Mouse (Mus musculus) limb, embryonic 14.5 days (tissue): ENCODE measurements around the gene Tgoln1. TPM values are rescaled to one million over a fixed set of nuclear protein-coding genes. Genes with fewer than 3 reads are reported as not detected.

Experiments
- ATAC-seq: fragments of 200-750 bp; cut with Nextera tagmentation; 2 replicates; pipeline ENCODE4 v1.8.0; 2017; ENCODE audit warnings: low read depth, moderate number of reproducible peaks, moderate TSS enrichment; ENCODE audit not compliant: low FRiP score
- DNase-seq: peaks from one replicate; pipeline ENCODE4 v3.0.0-alpha.2; 2015; ENCODE audit warnings: low spot score
- H3K27ac ChIP-seq: fragments of 300-500 bp; sonication (generic); replicated peaks from 2 replicates; pipeline ENCODE4 v1.5.1; 2014; ENCODE audit warnings: low read depth, mild to moderate bottlenecking, low read length, moderate library complexity, mixed read lengths
- H3K27me3 ChIP-seq: fragments of 300-500 bp; sonication (generic); 2 replicates; pipeline ENCODE4 v1.6.1; 2014; ENCODE audit warnings: low read length, mixed read lengths; ENCODE audit not compliant: control insufficient read depth, insufficient read depth
- H3K36me3 ChIP-seq: fragments of 300-500 bp; sonication (generic); 2 replicates; pipeline ENCODE4 v1.6.1; 2014; ENCODE audit warnings: mild to moderate bottlenecking, low read length, moderate library complexity, mixed read lengths; ENCODE audit not compliant: control insufficient read depth, insufficient read depth
- H3K4me1 ChIP-seq: fragments of 300-500 bp; sonication (generic); 2 replicates; pipeline ENCODE4 v1.6.1; 2014; ENCODE audit warnings: antibody characterized with exemption, low read length, mixed read lengths; ENCODE audit not compliant: control insufficient read depth, insufficient read depth
- H3K4me2 ChIP-seq: fragments of 300-500 bp; sonication (generic); replicated peaks from 2 replicates; pipeline ENCODE4 v1.6.1; 2014; ENCODE audit warnings: low read depth, mild to moderate bottlenecking, low read length, moderate library complexity; ENCODE audit not compliant: severe bottlenecking
- H3K4me3 ChIP-seq: fragments of 300-500 bp; sonication (generic); replicated peaks from 2 replicates; pipeline ENCODE4 v1.5.1; 2014; ENCODE audit warnings: low read length
- H3K9ac ChIP-seq: fragments of 300-500 bp; sonication (generic); 2 replicates; pipeline ENCODE4 v1.6.1; 2014; ENCODE audit warnings: mild to moderate bottlenecking, low read depth, low read length, moderate library complexity; ENCODE audit not compliant: severe bottlenecking
- H3K9me3 ChIP-seq: fragments of 300-500 bp; sonication (generic); 2 replicates; pipeline ENCODE4 v1.6.1; 2016; ENCODE audit warnings: low read length; ENCODE audit not compliant: control insufficient read depth
- POLR2A ChIP-seq: fragments of 200-500 bp; IDR thresholded peaks from 2 replicates; pipeline ENCODE4 v1.8.0; 2012; ENCODE audit warnings: inconsistent platforms, mild to moderate bottlenecking, moderate library complexity, borderline replicate concordance; ENCODE audit not compliant: insufficient read depth, insufficient read length; ENCODE audit errors: extremely low read depth
- WGBS: fragments of 180-500 bp; shearing (Covaris S2); extraction: QIAGEN DNeasy Blood & Tissue Kit; methylation state at CpG from one replicate; pipeline ENCODE4 v1.1.7; 2014; 5-methylcytosine and 5-hydroxymethylcytosine counted together
- polyA plus RNA-seq, 2 experiments: library from polyadenylated mRNA; depleted of rRNA in 1 of 2; stranded (reverse) in 1 of 2; unstranded in 1 of 2; fragments of >200 nt; fragmentation: Nextera tagmentation in 1 of 2; extraction: Ambion mirVana in 1 of 2; gene quantifications; 2 replicates each; pipeline versions ENCODE4 v1.2.1 to v1.2.3; 2012 to 2014

Tgoln1 gene
- polyA plus RNA-seq, 2 experiments: 19.4 to 27.6 TPM

GRCm38 (mm10) chr6:72593914-72594313 lies 22.9 kb downstream of the Tgoln1 start:
- no peak for DNase-seq
- H3K4me1 ChIP-seq: peaks cover 8% of the 10 kb centered on the region; the same call in 1 of the 2 replicates
- H3K9ac ChIP-seq: no peak overlapping the region
- no peaks in the 10 kb centered on the region for H3K27me3 ChIP-seq
- H3K4me3 ChIP-seq: no peak overlapping the region
- H3K4me2 ChIP-seq: no peak overlapping the region
- H3K36me3 ChIP-seq: no peaks in the 10 kb centered on the region
- no peak for ATAC-seq
- WGBS: 59% methylated on average over 5 of the region's 5 CpGs
- H3K9me3 ChIP-seq: no peaks in the 10 kb centered on the region
- no peak overlapping the region for H3K27ac ChIP-seq
- TF ChIP-seq POLR2A: no peak

- Histone ChIP-seq H3K27me3 (no peaks in the 10 kb centered on the region), H3K27ac (no peak overlapping the region), H3K4me2 (no peak overlapping the region), H3K36me3 (no peaks in the 10 kb centered on the region), H3K9me3 (no peaks in the 10 kb centered on the region), H3K4me1 (0 out of 2 replicates have a peak, but pooled peaks cover 7% of the 10 kb centered on the region), H3K9ac (no peak overlapping the region), H3K4me3 (no peak overlapping the region)
- TF ChIP-seq POLR2A: no peak
- ATAC-seq (no peak), DNase-seq (no peak)
- WGBS: 76% methylated on average over 6 of the region's 6 CpGs
These were observed 23.6 kb downstream of the Tgoln1 start for GRCm38 (mm10) chr6:72593011-72593803.

GRCm38 (mm10) chr6:72590111-72590510 lies 26.7 kb downstream of the Tgoln1 start:
- H3K36me3 ChIP-seq: peaks cover 9% of the 10 kb centered on the region; the same call in 1 of the 2 replicates
- no peak overlapping the region for H3K27ac ChIP-seq
- no peaks in the 10 kb centered on the region for H3K27me3 ChIP-seq
- H3K9ac ChIP-seq: no peak overlapping the region
- H3K4me3 ChIP-seq: no peak overlapping the region
- DNase-seq: no peak
- no peaks in the 10 kb centered on the region for H3K9me3 ChIP-seq
- H3K4me1 ChIP-seq: no peaks in the 10 kb centered on the region
- no peak for ATAC-seq
- no peak overlapping the region for H3K4me2 ChIP-seq
- no peak for TF ChIP-seq POLR2A

- no peaks in the 10 kb centered on the region for H3K9me3 ChIP-seq
- H3K27ac ChIP-seq: no peak overlapping the region
- no peak for TF ChIP-seq POLR2A
- DNase-seq (no peak), ATAC-seq (no peak)
- H3K36me3 ChIP-seq: peaks cover 9% of the 10 kb centered on the region; the same call in 1 of the 2 replicates
- H3K4me1 ChIP-seq: no peaks in the 10 kb centered on the region
- no peak overlapping the region for H3K4me3 ChIP-seq
- no peak overlapping the region for H3K4me2 ChIP-seq
- no peaks in the 10 kb centered on the region for H3K27me3 ChIP-seq
- H3K9ac ChIP-seq: no peak overlapping the region
These were observed 28.5 kb downstream of the Tgoln1 start for GRCm38 (mm10) chr6:72588307-72588706.

- H3K27me3 ChIP-seq: no peaks in the 10 kb centered on the region
- no peaks in the 10 kb centered on the region for H3K4me1 ChIP-seq
- no peak for TF ChIP-seq POLR2A
- DNase-seq (no peak), ATAC-seq (no peak)
- no peaks in the 10 kb centered on the region for H3K9me3 ChIP-seq
- H3K36me3 ChIP-seq: peaks cover 9% of the 10 kb centered on the region; the same call in 1 of the 2 replicates
- no peak overlapping the region for H3K27ac ChIP-seq
- no peak overlapping the region for H3K4me2 ChIP-seq
- H3K9ac ChIP-seq: no peak overlapping the region
- WGBS: 81% methylated on average over 3 of the region's 3 CpGs
- H3K4me3 ChIP-seq: no peak overlapping the region
These were observed 30.1 kb downstream of the Tgoln1 start for GRCm38 (mm10) chr6:72586701-72587100.
